Mouse (Mus musculus): ENCODE data around the gene Npc2. TPM values are rescaled to one million over a fixed set of nuclear protein-coding genes. Genes with fewer than 3 reads are reported as not detected.

Gene Npc2
- polyA plus RNA-seq, 1 experiment from 2014 or later: 523 TPM

- Histone ChIP-seq H3K4me2 (replicated peaks; ENCODE audit: low read depth, low read length) (no peak overlapping the region), H3K9me3 (ENCODE audit: low read length) (no peaks in the 10 kb centered on the region), H3K36me3 (ENCODE audit: insufficient read depth, low read length) (no peaks in the 10 kb centered on the region), H3K4me3 (ENCODE audit: low read depth, low read length) (no peak overlapping the region), H3K27ac (ENCODE audit: low read length) (no peak overlapping the region), H3K27me3 (replicated peaks; ENCODE audit: insufficient read depth, low read length) (no peaks in the 10 kb centered on the region), H3K9ac (replicated peaks; ENCODE audit: low read depth) (no peak overlapping the region), H3K4me1 (ENCODE audit: insufficient read depth, low read depth, low read length) (no peaks in the 10 kb centered on the region)
- DNase-seq (ENCODE audit: low spot score) (no peak), ATAC-seq (no peak)
- no peak for TF ChIP-seq CTCF (IDR thresholded peaks at IDR 0.05)
- no peak for TF ChIP-seq EP300 (IDR thresholded peaks at IDR 0.05)
- WGBS: 70% methylated on average over 4 of the region's 4 CpGs
Measured at GRCm38 (mm10) chr12:84792629-84793028, 19.7 kb upstream of the Npc2 start.

DNA sequence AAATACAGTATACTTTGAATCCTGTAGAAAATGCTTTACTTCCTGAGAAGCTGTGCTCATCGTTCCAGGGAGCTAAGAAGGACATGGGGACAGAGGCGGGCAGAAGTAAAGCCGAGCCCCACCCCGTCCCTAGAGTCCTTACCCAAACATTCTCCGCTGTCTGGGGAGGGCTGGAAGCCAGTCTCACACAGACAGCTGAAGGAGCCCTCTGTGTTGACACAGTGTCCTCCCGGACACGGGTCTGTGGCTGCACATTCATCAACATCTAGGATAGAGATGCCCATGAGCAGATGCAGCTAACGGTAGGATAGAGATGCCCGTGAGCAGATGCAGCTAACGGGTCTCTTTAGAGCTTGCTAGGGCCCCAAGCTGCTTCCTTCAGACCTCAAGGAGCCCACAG, 17.9 kb upstream of the Npc2 start:
- no peaks in the 10 kb centered on the region for H3K36me3 ChIP-seq (ENCODE audit: insufficient read depth, low read length)
- H3K27ac ChIP-seq (ENCODE audit: low read length): no peak overlapping the region
- WGBS: 33% methylated on average over 10 of the region's 10 CpGs
- no peak overlapping the region for H3K9ac ChIP-seq (replicated peaks; ENCODE audit: low read depth)
- H3K27me3 ChIP-seq (replicated peaks; ENCODE audit: insufficient read depth, low read length): no peaks in the 10 kb centered on the region
- H3K4me3 ChIP-seq (ENCODE audit: low read depth, low read length): no peak overlapping the region
- no peaks in the 10 kb centered on the region for H3K9me3 ChIP-seq (ENCODE audit: low read length)
- no peak for DNase-seq (ENCODE audit: low spot score)
- no peak for ATAC-seq
- TF ChIP-seq CTCF (IDR thresholded peaks at IDR 0.05) (no peak), EP300 (IDR thresholded peaks at IDR 0.05) (no peak)
- H3K4me2 ChIP-seq (replicated peaks; ENCODE audit: low read depth, low read length): no peak overlapping the region
- H3K4me1 ChIP-seq (ENCODE audit: insufficient read depth, low read depth, low read length): no peaks in the 10 kb centered on the region

GRCm38 (mm10) chr12:84786091-84786490, 13.1 kb upstream of the Npc2 start:
- Histone ChIP-seq H3K36me3 (ENCODE audit: insufficient read depth, low read length) (no peaks in the 10 kb centered on the region), H3K4me3 (ENCODE audit: low read depth, low read length) (no peak overlapping the region), H3K9ac (replicated peaks; ENCODE audit: low read depth) (no peak overlapping the region), H3K27ac (ENCODE audit: low read length) (no peak overlapping the region), H3K9me3 (ENCODE audit: low read length) (no peaks in the 10 kb centered on the region), H3K27me3 (replicated peaks; ENCODE audit: insufficient read depth, low read length) (no peaks in the 10 kb centered on the region), H3K4me1 (ENCODE audit: insufficient read depth, low read depth, low read length) (peaks cover 10% of the 10 kb centered on the region; the same call in 1 of the 2 replicates), H3K4me2 (replicated peaks; ENCODE audit: low read depth, low read length) (no peak overlapping the region)
- no peak for TF ChIP-seq CTCF (IDR thresholded peaks at IDR 0.05)
- no peak for TF ChIP-seq EP300 (IDR thresholded peaks at IDR 0.05)
- DNase-seq (ENCODE audit: low spot score) (no peak), ATAC-seq (no peak)
- WGBS: 47% methylated on average over 5 of the region's 5 CpGs

DNA sequence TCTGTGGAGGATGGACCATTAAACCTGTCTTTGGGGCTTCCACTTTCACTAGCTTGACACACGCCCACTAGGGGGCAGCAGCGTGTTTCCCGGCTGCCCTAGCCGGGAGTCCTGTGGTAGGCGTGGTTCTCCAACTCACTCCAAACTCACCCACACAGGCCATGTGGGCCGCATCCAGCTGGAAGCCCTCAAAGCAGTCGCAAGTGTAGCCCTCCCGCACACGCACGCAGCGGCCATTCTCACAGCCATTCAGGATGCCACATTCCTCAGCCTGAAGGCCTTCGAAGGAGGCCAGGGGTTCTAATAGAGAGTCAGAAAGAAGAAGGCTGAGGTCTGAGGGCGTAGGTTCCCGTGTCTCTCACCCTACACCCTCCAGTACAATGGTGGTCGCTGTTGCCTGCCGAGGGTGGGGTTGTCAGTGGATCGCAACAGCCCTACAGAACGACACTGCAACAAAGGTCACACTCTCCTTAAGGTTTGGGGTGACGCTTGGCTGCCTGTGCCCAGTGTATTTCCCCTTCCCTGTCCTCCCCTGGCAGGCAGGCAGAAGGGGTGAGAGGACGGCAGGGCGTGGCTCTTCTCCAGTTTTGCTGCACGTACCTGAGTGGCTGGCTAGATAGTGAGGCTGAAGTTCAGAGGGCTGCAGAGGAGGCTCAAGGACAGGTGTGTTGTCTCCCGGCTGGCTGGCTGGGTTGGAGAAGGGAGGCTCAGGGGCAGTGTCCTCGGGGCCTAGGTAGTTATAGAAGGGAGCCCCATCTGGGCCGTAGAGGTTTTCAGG, 11.8 kb upstream of the Npc2 start:
- peak; percentile 94 for DNase-seq (ENCODE audit: low spot score)
- peak; percentile 85 for ATAC-seq
- TF ChIP-seq CTCF (IDR thresholded peaks at IDR 0.05) (peak; percentile 97), EP300 (IDR thresholded peaks at IDR 0.05) (no peak)
- H3K4me3 ChIP-seq (ENCODE audit: low read depth, low read length): no peak overlapping the region
- H3K27ac ChIP-seq (ENCODE audit: low read length): no peak overlapping the region
- WGBS: 21% methylated on average over 25 of the region's 25 CpGs
- peak overlapping the region; percentile 17; the same call in 1 of the 2 replicates for H3K4me2 ChIP-seq (replicated peaks; ENCODE audit: low read depth, low read length)
- H3K27me3 ChIP-seq (replicated peaks; ENCODE audit: insufficient read depth, low read length): no peaks in the 10 kb centered on the region
- H3K9me3 ChIP-seq (ENCODE audit: low read length): no peaks in the 10 kb centered on the region
- H3K9ac ChIP-seq (replicated peaks; ENCODE audit: low read depth): no peak overlapping the region
- H3K4me1 ChIP-seq (ENCODE audit: insufficient read depth, low read depth, low read length): peaks cover 10% of the 10 kb centered on the region; the same call in 1 of the 2 replicates
- no peaks in the 10 kb centered on the region for H3K36me3 ChIP-seq (ENCODE audit: insufficient read depth, low read length)

DNA sequence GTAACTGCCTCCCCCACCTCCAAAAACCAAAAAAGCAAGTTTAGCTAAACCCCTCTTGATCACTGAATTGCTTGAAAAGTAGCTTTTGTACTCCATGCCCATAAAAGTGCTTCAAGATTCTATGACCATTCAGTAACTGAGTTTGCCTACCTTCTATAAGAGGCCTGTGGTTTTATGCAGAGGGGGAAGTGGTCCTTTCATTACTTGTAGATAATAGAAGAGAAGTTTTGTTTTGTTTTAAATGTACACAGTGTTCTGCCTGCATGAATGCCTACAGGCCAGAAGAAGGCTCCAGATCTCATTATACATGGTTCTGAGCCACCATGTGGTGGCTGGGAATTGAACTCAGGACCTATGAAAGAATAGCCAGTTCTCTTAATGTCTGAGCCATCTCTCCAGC, 3.3 kb upstream of the Npc2 start:
- no peak overlapping the region for H3K27ac ChIP-seq (ENCODE audit: low read length)
- H3K4me2 ChIP-seq (replicated peaks; ENCODE audit: low read depth, low read length): no peak overlapping the region

GRCm38 (mm10) chr12:84774376-84774775, 1.4 kb upstream of the Npc2 start:
- H3K9me3 ChIP-seq (ENCODE audit: low read length): no peaks in the 10 kb centered on the region
- no peaks in the 10 kb centered on the region for H3K27me3 ChIP-seq (replicated peaks; ENCODE audit: insufficient read depth, low read length)
- H3K4me2 ChIP-seq (replicated peaks; ENCODE audit: low read depth, low read length): peak overlapping the region; percentile 89; the same call in 1 of the 2 replicates
- no peak overlapping the region for H3K4me3 ChIP-seq (ENCODE audit: low read depth, low read length)
- no peaks in the 10 kb centered on the region for H3K36me3 ChIP-seq (ENCODE audit: insufficient read depth, low read length)
- H3K27ac ChIP-seq (ENCODE audit: low read length): no peak overlapping the region; the same call in 1 of the 2 replicates
- H3K9ac ChIP-seq (replicated peaks; ENCODE audit: low read depth): no peak overlapping the region
- ATAC-seq (no peak), DNase-seq (ENCODE audit: low spot score) (no peak)
- TF ChIP-seq EP300 (IDR thresholded peaks at IDR 0.05) (peak; percentile 81), CTCF (IDR thresholded peaks at IDR 0.05) (no peak)
- peaks cover 5% of the 10 kb centered on the region; the same call in 1 of the 2 replicates for H3K4me1 ChIP-seq (ENCODE audit: insufficient read depth, low read depth, low read length)
- 51% methylated on average over 6 of the region's 6 CpGs for WGBS

More for the DNA sequence above, 3.3 kb upstream of the Npc2 start:
- DNase-seq (ENCODE audit: low spot score): peak; percentile 62
- Histone ChIP-seq H3K27me3 (replicated peaks; ENCODE audit: insufficient read depth, low read length) (no peaks in the 10 kb centered on the region), H3K9me3 (ENCODE audit: low read length) (no peaks in the 10 kb centered on the region), H3K36me3 (ENCODE audit: insufficient read depth, low read length) (no peaks in the 10 kb centered on the region), H3K4me1 (ENCODE audit: insufficient read depth, low read depth, low read length) (peaks cover 5% of the 10 kb centered on the region; the same call in 1 of the 2 replicates), H3K9ac (replicated peaks; ENCODE audit: low read depth) (no peak overlapping the region), H3K4me3 (ENCODE audit: low read depth, low read length) (no peak overlapping the region)
- no peak for ATAC-seq
- peak; percentile 26; the same call in 1 of the 2 replicates for TF ChIP-seq EP300 (IDR thresholded peaks at IDR 0.05)
- no peak for TF ChIP-seq CTCF (IDR thresholded peaks at IDR 0.05)

All from lung, postnatal 0 days (tissue).